Mouse (Mus musculus): ENCODE measurements around the gene Itpr1. TPM values are rescaled to one million over a fixed set of nuclear protein-coding genes. Genes with fewer than 3 reads are reported as not detected.

Itpr1 gene
- total RNA-seq, 2 experiments from 2014 or later, result 40.4 to 76.6 TPM

DNA sequence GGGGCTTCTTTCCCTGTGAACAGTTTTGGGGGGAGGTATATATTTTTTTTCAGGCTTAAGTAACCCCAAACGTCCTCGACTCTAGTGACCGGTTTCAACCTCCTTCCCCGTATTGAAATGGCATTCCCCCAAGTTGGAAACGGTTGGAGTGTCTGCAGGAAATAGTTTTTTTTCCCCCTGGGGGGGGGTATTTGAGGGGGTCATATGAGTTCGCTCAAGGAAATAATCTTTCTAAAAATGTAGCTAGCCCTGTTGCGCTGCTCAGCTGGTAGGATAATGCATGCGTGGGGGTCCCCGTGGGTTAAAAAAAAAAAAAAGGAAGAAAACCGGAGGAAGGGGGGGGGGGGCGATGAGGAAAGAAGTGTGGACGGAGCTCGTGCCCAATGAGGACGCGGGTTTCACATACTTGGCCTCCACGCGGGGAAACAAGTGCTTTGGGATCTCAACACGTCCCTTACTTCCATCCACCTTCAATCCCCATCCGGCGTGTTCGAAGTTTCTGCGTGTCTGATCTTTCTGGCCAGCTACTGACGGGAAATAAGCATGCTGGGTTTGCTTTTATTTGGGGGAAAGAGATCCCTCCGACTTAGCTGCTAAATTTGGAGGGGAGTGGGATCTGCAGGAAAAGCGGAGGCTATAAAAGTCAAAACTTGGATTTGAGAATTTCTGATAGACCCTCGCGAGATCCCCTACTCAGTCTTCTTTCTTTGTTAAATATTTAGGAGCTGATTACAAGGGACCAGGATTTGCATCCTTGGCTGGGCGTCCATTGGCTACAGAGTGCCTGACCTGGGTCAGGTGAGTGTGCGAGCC lies 791 bp downstream of the Itpr1 start:
- ATAC-seq (replicated peaks; ENCODE audit: poor library complexity), result peak; percentile 19

DNA sequence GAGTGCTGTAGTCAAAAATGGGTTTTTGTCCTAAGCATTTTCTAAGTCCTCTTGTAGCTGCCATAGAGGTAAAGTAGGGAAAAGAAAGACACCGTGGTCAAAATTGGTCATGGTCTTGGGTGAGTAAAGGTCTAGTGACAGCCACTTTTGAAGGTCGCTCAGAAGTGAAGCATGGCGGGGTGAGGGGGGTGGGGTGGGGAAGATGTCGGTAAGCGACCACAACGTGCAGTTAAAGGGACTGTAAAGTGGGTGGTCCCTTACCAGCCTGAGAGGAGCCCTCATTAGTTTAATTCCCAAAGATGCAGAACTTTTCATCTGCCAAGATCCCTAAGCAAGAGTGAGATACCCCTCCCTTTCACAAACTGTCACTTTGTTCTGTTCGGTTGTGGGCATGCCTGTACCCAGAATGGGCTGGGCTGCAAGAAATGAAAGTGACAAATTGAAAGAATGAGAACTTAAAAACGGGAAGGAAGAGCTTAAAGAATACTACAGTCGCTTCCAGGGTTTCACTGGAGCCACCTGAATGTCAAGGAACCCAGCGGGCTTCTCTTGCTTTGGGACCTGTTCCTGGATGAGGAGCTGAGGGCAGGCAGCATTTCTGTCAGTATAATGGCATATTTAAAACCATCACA lies 1.5 kb downstream of the Itpr1 start:
- ATAC-seq (replicated peaks; ENCODE audit: poor library complexity), result peak; percentile 29

DNA sequence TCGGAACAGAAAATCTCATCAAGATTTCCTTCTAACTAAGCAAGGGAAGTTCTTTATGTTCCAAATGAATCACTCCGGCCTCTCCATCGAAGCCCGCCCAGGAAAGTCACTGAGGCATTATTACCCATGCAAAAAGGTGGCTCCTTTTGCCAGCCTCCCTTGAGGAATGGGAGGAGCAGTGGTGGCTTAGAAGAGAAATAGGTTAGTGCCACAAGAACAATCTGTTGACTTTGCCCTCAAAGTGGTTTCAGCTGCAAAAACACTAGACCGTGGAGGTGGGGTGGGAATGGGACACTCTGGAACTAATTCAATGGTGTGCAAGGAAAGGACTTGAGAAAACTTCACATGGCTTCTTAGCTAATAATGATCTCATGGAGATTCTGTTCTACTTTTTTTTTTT lies 3.2 kb downstream of the Itpr1 start:
- ATAC-seq (replicated peaks; ENCODE audit: poor library complexity), result no peak

DNA sequence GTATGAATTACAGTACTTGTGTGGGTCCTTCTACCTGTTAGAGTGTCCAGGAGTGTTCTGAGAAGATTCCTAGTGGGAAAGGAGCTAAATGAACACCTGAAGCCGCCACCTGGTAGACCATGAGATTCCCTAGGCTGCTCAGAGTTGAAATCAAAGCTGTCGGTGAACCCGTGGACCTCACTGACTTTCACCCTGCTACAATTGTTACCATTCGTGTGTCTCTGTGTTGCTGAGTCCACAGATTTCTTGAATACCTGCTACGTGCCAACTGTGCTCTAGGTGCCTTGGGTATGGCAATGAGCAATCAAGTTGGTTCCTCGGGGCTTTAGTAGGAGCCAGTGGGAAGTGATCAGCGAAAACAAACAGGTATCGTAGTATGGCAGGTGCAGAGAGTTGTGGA lies 3.9 kb downstream of the Itpr1 start:
- no peak for ATAC-seq (replicated peaks; ENCODE audit: poor library complexity)

DNA sequence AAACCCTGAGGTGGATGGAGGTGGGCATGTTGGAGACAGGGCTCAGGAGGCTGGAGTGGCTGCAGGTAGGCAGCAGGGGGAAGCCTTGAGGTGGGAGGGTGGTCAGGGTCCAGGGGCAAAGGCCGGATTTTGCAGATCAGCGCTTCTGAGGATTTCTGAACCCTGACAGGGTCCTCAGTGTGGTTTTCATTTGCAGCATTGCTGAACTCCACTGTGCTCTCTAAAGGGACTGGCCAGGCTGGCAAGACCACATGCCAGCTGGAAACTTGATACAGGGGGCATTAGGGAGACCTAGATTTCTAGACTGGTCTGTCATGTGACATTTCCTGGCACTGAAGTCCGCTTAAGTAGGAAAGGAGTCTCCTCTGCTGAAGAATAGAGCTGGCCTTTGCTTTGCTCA lies 5.1 kb downstream of the Itpr1 start:
- ATAC-seq (replicated peaks; ENCODE audit: poor library complexity), result no peak

DNA sequence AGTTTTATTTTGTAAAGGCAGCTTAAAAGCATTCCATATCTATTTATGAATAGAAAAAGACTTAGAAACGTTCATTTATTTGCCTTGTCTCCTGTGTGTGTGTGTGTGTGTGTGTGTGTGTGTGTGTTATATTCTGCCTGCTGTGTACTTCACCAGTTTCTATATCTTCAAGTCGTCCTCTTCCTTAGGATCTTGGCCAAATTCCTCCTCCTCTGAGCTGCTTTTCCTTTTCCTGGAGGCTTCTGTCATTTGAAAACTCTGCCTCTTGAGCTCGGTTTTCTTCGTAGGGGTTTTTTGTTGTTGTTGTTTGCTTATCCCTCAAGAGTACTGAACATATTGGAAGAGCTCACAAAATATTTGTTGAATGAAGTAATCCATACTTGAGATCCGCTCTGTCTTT lies 9.5 kb downstream of the Itpr1 start:
- no peak for ATAC-seq (replicated peaks; ENCODE audit: poor library complexity)

DNA sequence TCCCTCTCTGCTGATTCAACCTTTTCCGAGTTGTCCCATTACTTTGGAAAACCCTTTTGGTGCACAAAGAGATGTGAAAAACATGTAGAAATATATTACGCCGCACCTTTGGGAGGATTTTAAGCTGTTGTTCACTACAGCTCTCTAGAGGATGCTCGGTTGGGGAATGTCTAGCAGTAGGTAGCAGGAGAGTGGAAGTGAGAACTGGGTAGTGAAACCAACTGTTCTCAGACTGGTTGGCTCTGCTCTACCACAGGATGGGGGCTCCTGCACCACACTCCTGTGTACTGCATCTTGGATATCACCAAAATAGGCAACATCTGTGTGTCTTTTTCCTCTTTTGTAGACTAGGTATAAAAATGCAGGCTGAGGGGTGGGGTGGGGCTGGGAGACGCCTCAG lies 10.0 kb downstream of the Itpr1 start:
- ATAC-seq (replicated peaks; ENCODE audit: poor library complexity), result peak; percentile 91

DNA sequence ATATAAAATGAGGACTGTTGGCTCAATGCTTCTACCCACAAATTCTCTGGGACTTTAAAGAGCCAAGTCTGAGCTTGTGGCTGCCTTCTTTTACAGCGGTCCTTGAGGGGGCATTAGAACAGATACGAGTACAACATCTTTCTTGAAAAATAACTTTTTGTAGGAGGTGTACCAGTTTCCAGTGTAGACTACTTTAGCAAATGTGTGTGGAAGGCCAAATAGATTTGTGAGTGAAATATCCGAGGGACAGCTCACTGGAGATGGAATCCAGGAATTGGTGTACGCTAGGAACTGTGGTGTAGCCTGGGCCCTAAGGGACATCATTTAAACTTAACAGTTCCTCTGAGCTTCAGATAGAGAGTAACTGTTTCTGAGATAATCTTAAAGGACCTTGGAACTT lies 11.5 kb downstream of the Itpr1 start:
- ATAC-seq (replicated peaks; ENCODE audit: poor library complexity), result no peak

DNA sequence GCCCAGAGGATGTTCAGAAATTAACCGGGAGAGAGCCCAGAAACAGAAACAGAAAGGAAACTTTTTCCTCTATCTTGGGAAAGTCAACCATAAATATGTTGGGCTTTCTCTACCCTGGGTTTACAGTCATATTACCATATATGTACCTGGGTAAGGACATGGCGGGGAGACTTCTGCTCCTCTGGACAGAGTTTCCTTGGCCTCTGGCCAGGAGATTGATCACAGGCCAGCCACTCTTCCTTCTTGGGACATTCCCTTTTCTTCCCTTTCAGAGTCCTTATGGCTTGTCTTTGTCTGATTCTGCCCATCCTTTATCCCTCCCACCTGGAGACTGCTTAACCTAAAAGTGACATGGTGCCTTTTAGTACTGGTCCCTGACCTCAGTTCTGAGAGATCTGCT lies 12.1 kb downstream of the Itpr1 start:
- no peak for ATAC-seq (replicated peaks; ENCODE audit: poor library complexity)

DNA sequence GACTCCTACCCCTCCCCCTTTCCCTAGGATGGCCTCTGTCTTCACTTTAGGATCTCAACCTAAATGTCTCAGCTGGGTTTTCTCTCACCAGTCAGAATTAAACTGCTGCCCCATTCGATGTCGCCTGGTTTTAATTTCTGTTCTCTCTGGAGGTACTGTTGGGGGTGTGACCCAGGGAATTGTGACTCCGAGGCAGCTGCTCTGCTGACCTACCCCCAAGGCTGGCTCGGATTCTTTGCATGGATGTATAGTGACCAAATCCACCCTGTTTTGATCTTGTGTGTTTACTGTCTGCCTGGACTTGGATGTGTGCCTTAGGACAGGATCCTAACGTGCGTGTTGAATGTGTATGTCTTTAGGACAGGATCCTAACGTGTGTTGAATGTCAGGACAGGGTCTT lies 13.3 kb downstream of the Itpr1 start:
- ATAC-seq (replicated peaks; ENCODE audit: poor library complexity), result no peak

DNA sequence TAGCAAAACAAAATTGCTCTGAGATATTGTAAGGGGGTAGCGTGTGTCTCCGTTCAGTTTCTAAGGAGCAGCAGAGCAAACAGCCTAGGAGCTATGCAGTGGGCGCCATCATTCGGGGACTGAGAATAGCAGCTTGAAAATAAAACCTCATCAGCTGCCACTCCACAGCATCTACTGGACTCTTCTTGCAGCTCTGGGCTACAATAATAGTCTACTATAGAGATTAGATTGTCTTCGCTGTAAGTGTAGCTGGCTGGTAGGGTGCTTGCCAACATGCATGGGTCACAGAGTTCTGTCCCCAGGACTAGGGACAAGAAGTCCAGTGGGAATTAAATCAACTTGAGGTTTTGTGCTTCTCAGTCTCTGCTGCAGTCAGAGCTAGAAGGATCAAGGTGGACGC lies 14.6 kb downstream of the Itpr1 start:
- no peak for ATAC-seq (replicated peaks; ENCODE audit: poor library complexity)

DNA sequence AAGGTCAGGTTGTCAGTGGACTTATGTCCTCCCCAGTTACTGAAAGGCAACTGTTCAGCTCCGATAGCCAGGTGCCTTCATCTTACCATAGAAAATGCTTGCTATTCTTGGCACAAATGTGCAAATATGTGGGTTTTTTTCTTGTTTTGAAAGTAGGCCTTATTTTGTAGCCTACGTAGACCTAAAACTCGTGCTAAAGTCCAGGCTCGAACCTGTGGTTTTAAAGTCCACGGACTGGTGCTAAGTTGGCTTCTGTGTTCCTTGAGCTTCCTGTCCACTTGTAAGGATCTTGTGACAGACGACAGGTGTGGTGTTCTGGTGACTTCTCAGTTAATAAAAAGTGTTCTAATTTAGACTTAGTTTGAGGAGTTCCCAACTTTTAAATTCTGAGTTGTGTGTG lies 15.2 kb downstream of the Itpr1 start:
- ATAC-seq (replicated peaks; ENCODE audit: poor library complexity), result no peak

DNA sequence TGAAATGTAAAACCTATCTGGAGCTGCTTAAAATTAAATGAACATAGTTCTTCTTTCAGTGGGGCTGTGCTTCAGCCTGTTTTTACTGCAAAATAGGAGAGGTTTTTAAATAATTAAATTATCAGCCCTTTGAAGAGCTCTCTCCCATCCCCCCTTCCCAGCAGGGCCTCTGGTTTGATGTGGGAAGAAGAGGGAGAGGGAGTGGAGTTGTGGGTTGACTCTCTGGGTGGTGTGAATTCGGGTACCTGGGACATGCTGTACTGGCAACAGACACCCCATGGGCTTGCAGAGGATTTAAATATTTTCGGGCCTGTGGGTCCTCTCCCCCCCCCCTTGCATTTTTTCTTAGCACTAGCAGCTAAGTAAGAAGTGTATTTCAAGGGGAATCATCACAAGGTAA lies 15.7 kb downstream of the Itpr1 start:
- no peak for ATAC-seq (replicated peaks; ENCODE audit: poor library complexity)

DNA sequence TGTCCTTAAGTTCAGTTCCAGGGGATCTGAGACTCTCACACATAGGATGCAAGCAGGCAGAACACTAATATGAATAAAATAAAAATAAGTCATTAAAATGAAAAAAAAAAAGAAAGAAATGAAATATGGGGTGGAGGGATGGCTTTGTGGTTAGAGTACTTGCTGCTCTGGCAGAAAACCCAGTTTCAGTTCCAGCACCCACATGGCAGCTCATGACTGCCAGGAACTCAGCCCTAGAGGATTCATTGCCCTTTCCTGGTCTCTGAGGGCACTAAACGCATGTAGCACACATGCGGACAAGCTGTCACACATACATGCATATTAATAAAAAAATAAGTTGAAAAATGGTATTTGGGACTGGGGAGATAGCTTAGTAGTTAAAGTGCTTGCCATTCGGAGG lies 17.7 kb downstream of the Itpr1 start:
- peak; percentile 54 for ATAC-seq (replicated peaks; ENCODE audit: poor library complexity)

DNA sequence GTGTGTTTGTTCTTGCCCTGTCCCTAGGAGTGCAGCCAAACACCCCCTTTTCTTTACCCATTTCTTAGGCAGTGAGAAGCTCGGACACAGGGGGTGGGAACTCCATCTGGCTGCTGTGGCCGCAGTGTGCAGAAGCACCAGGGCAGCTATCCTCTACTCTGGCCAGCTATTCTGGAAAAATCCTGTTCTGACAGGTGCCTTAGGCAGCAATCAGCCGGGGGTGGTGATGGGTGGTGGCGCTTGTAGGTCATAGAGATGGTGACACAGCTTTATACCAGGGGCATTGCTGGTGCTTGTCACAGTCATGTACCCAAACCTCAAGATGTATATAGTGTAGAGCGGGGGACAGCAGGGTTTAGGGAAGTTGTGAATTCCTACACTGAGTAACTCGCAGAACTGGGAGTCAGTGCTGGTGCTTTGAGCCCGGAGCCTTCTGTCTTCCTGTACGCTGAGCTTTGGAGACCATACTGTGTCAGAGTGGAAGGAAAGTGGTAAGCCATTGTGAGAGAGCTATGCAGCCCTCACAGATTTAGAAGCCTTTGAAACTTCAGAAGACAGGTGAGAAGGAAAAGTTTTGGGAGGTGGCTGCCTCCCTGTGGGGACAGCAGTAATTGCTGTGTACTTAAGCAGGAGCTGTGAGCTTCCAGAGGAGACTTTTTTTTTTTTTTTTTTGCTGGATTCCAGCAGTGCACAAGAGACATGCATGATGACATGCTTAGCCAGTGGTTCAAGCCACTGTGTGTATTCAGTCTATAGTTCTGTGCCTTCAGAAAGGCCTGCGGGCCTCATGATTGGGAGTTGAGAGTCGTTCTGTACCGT lies 19.2 kb downstream of the Itpr1 start:
- ATAC-seq (replicated peaks; ENCODE audit: poor library complexity), result peak; percentile 54

DNA sequence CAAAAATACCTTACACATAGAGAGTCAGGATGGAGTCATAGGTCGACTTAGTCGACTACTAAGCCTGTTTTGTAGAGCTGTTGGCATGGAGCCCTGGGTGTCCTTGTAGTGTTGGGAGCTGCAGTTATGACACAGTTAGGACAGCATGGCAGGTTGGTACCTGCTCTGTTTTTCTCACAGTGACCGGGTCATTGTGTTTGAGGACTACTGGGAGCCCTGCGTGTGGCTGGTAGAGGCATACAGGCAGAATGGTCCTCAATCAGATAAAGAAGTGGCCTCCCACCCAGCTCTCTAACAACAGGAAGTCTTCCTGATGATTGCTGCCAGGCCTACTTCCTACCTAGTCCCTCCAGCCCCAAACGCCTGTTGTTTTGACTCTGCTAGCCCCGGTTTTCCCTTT lies 20.2 kb downstream of the Itpr1 start:
- peak; percentile 27; the same call in 1 of the 2 replicates for ATAC-seq (replicated peaks; ENCODE audit: poor library complexity)

DNA sequence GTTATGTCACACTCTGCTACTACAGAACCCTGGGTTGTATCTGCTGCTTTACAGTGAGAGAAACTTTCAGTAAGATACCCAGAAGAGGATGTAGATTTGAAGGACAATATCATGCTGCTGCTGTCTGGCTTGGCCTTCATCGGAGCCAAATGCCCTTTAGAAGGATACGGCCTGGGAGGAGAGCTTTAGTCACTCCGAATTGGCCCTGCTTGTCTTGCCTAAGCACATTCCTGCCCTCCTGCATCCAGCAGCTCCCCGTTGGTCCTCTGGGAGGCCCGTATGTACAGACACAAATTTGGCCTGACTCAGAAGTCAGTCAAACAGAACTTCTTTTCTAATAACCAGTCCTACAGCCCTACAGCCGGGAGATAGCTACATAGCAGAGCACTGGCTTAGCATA lies 21.6 kb downstream of the Itpr1 start:
- ATAC-seq (replicated peaks; ENCODE audit: poor library complexity), result no peak

DNA sequence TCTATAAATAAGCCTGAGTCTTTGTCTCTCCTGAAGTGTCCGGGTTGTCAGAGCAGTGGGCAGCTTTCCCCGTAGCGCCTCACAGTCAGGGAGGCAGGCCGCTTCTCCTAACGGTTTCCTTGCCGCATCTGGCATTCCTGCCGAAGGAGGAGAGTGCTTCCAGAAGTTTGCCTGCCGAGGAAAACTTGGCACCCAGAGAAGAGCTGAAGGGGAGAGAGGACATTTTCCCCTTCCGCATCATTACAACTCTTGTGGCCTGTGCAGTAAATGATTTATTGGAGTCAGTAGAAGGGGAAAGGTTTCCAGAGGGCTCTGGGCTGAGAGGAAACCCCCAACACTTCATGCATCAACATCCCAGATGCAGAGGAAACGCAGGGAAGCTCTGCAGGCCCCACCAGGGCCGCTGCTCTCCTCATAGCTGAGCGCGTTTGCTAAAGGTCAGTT lies 22.8 kb downstream of the Itpr1 start:
- ATAC-seq (replicated peaks; ENCODE audit: poor library complexity), result no peak

DNA sequence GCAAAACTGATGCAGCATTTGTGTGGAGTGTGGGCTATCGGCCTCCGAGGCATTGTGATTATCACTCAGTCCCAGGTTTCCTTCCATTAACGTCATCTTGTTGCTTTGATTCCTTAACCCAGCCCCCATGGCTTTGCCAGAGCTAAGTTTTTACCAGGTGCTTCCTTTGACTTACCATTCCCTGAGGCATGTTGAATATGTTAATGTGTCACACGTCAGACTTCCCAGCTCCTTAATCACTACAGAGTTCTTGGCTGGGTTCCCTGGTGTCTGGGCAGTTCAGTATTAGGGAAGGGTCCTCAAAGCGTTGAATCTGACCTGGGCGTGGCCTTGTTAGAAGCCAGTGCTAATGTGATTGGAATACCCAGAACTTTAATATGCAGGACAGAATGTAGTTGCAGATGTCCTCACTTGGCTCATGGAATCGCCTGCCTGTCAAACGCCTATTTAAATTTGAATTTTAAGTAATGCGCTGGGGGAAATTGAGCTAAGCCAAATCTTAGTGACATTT lies 23.6 kb downstream of the Itpr1 start:
- no peak for ATAC-seq (replicated peaks; ENCODE audit: poor library complexity)

DNA sequence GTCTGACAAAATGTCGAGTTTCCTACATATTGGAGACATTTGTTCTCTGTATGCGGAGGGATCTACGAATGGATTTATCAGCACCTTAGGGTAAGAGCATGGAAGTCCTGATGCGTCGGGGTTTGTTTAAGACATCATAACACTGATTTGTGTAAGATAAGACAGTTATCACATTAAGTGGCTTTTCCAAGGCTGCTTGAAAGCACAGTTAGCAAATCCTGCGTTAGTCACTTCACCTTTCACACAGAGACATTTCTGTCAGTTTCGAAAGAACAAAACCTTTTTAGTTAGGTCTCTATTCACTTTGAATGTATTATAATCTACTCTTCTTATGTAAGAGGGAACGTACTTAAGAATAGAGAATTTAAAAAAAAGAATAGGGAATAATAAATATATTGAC lies 24.1 kb downstream of the Itpr1 start:
- ATAC-seq (replicated peaks; ENCODE audit: poor library complexity), result no peak

DNA sequence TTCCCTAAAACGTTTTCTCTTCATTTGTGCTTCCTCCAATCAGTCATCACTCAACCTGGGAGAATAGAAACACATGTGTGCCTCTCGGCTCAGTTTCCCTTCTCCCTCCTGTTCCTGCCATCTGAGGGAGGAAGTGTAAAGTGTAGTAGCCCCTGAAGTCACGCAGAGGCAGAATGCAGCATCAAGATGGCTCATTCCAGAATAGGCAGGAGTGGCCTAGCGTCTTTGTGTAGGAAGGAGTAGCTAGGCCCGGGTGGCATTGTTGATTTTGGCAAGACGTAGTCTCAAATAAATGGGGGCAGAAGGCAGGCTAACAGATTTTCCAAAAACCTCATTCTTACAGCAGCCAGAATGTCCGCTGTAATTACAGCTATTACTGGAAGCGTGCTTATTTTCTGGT lies 24.7 kb downstream of the Itpr1 start:
- ATAC-seq (replicated peaks; ENCODE audit: poor library complexity), result no peak

DNA sequence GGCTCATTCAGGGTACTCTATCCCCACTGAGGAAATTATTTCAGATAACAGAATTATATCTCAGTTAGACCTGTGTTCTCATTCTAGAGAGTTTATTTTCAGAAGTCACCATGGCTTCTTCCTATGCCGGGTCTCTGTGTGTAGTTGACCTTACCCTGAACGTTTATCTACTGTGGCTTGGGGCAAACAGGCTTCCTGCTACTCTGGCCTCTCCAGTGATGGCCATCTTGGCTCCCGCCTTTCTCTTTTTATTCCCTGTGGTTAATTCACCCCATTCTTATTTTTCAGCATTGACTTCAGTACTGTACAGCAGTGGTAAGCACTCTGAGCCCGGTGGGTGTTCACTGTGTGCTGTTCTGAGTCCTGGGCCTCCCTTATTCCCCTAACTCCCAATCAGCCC lies 25.1 kb downstream of the Itpr1 start:
- no peak for ATAC-seq (replicated peaks; ENCODE audit: poor library complexity)
